Mouse (Mus musculus) heart, adult 9 months (tissue): ENCODE results near the gene Napsa.

ENCODE experiments used
- DNase-seq, 2 experiments: peaks; one replicate each; pipeline ENCODE4 v3.0.0; 2022; ENCODE audit warnings: low spot score in 2 of 2

Gene Napsa

DNA sequence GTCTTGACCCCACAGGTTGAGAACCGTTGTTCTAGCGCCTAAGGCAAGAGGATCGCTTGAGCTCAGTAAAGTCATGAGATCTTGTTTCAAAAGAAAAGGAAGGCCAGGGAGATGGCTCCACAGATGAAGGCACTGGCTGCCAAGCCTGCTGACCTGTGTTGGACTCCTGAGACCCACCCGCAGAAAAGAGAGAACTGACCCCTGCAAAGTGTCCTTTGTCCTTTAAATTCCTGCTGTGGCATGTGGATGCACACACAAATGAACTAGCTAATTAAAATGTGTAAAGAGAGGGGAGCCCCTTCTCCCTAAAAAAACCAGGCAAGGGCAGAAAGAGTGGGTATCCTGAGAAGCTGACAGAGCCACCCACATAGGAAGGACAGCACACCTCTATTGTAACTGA is 369 bp upstream of the Napsa start:
- DNase-seq = no peak

DNA sequence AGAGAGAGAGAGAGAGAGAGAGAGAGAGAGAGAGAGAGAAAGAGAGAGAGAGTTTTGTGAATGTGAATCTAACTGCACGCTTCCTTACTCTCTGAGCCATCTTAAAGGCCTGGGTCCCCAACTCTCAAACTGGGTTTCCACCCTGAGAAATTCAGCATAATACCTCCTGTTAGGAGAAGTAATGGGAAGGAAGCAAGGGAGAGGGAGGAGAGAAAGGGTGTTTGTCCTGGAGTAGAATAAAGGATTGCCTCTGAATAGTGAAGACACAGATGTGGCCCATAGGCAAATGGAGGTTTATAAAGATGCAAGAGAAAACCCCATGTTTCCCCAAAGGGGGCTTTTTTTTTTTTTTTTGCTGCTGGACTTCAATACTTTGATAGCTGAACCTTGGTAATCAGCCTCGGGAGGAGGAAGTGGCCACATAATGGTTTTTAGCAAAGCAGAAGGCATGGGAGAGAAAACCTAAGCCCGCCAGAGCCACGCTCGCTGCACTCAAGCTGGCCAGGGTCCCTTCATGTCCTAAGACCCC is 840 bp downstream of the Napsa start:
- no peak for DNase-seq

DNA sequence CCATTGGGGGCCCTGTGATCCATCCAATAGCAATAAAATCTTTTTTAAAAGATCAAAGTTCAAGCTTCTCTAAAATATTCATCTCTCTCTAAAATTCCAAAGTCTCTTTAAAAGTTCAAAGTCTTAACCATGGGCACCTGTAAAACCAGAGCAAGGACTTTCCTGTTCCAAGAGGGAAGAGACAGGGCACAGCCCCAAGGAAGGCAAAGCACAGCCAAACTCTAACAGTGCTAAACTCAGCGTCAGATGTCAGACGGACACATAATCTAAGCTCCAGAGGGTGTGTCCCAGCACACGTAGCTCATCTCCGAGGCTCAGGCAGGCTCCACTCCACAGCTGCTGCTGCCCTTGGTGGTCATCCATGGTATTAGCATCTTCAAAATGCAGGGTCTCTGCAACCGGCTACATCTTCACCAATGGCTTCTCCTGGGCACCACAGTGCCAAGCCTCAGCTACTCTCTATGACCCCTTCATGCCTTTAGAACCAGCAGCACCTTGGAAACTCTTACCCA is 4.2 kb downstream of the Napsa start:
- DNase-seq = no peak

DNA sequence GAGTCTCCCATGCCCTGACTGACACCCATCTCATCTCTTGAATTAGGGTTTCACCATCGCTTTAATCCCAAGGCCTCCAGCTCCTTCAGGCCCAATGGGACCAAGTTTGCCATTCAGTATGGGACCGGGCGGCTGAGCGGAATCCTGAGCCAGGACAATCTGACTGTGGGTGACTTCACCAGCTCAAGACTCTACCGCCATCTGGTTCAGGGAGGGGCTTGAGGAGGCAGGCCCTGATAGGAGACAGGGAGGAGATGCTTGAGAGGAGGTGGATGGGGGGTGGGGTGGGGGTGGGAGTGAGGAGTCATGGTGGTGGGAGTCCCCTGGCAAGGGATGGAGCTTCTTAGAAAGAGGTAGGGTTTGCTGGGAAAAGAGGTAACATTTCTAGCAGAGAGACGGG is 9.5 kb downstream of the Napsa start:
- DNase-seq = no peak

DNA sequence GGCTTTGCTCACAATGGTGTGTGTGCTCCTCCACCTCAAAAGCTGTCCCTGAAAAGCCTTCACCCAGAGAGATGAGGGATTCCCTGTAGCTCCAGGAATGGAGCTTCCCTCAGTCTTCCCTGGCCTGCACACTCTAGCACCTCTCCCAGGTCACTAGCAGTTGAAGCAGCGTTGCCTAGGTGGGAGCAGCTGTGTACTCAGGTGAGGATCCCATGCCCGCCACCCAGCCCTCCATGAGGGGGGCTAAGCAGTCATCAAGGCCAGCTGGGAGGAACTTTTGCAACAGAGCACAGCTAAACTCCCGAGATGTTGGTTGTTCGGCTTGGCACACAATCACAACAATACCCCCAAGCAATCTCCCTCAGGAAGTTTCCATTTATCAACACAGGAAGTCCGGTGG is 10.5 kb downstream of the Napsa start:
- DNase-seq = no peak

DNA sequence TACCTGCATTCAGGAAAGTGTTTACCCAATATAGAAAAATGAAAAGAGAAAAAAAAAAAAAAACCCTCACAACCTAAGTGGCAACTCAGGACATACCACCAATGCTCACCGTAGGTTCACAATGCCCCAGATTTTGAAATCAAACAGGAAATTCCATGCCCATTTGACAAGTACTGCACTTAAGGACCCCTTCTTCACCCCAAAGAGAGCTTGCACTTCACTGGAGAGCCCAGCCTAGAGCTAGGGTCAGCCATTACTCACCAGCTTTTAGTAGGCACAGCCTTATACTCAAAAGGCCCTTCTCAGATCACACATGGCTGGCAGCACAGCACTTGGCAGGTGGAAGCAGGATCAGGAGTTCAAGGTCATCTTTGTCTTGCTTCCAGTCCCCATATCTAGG is 11.0 kb downstream of the Napsa start:
- no peak for DNase-seq

DNA sequence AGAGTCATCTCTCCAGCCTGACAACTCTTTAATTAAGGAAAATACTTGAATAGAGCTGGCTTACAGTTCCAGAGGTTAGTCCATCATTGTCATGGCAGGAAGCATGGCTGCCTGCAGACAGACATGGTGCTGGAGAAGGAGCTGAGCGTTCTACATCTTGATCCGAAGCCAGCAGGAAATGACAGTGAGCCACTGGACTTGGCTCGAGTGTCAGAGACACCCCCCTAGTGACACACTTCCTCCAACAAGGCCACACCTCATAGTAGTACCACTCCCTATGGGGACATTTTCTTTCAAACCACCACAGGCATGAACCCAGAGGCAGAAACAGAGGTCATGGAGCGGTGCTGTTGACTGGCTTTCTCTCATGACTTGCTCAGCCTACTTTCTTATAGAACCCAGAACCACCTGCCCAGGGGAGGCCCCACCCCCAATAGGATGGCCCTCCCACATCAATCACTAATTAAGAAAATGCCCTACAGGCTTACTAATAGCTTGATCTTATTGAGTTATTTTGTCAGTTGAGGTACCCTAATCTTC is 12.2 kb downstream of the Napsa start:
- DNase-seq = no peak

DNA sequence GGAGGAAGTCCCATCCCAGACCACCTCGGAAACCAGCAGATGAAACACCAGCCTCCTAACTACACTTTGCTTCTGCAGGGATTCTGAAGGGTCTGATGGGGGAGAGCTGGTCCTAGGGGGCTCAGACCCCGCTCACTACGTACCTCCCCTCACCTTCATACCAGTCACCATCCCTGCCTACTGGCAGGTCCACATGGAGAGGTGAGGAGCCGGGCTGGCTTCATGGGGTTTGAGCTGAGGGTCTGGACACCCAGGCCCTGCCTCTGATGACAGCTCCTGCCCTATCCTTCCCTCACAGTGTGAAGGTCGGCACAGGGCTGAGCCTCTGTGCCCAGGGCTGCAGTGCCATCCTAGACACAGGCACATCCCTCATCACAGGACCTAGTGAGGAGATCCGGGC is 12.7 kb downstream of the Napsa start:
- no peak for DNase-seq

DNA sequence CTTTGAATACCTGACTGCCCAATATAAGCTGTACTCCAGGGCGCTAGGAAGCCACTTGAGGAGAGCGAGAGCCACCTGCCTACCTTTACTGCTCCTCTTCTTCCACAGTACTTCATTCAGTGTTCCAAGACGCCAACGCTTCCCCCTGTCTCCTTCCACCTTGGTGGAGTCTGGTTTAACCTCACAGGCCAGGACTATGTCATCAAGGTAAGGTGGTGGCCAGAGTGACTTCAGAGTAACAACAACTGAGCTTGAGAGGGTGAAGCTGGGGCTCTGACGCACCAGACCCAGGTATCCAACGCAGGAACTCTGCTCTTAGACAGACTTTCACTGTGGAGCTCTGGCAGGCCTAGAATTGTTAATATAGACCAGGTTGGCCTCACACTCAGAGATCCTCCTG is 13.4 kb downstream of the Napsa start:
- no peak for DNase-seq

DNA sequence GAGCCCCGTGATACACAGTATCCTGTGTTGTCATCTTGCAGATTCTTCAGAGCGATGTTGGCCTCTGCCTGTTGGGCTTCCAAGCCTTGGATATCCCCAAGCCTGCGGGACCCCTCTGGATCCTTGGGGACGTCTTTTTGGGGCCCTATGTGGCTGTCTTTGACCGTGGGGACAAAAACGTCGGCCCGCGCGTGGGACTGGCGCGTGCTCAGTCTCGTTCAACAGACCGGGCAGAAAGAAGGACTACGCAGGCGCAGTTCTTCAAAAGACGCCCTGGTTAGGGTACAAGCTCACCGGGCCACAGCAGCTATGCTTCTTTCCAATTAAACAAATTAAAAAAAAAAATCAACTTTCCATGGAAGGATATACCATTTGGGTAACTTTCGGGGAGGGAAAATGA is 14.3 kb downstream of the Napsa start:
- DNase-seq = no peak

DNA sequence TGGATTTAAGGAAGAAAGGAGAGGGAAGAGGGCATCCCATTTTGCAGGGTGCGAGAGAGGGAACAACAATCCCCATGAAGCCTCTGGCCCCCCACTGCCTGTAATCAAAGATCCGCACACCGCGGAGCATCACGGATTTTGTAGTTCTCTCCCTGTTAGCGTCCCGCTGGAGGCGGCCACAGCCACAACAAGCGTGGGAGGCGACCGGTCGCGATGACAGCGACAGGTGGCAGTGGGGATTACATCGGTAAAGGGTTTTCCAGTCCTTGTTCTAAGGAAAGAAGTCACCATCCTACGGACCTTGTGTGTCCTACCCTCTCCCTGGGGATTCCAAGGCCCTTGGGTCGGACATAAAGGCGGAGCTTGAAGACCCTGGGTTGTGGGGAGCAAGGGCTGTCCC is 14.8 kb downstream of the Napsa start:
- DNase-seq = peak in 1 of 2 experiments; percentile 23

DNA sequence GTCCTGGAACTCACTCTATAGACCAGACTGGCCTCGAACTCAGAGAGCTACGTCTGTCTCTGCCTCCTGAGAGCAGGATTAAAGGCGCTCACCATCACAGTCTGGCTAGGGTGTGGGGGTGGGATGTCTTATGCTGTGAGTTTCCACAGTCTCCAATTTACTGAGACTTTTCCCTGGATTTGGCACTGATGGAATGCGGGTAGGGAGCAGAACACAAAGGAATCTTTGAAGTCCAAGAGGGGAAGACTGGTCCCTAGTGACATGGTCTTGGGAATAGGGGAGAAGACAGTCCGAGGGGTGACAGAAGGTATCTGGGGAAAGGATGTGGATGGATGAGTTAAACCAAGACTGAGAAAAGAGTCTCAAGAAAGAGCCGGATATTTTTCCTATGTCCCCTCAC is 15.5 kb downstream of the Napsa start:
- no peak for DNase-seq

DNA sequence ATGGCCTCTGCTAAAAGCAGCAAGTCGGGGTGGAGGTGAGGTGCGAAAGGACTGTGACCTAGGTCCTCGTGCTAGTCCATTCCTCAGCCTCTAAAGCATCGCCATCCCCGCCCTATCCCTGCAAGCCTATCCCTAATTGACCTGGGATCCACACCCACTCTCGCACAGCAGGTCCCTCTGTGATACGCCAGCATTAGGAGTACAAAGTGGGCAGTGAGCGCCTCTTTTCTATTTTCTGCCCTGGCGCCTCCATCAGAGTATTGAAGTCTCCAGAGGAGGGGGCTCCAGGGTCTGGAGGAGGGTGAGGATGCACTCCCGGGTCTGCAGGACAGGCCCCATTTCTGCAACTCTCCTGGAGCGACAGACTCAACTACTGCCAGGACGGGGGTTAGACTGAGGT is 16.2 kb downstream of the Napsa start:
- no peak for DNase-seq

DNA sequence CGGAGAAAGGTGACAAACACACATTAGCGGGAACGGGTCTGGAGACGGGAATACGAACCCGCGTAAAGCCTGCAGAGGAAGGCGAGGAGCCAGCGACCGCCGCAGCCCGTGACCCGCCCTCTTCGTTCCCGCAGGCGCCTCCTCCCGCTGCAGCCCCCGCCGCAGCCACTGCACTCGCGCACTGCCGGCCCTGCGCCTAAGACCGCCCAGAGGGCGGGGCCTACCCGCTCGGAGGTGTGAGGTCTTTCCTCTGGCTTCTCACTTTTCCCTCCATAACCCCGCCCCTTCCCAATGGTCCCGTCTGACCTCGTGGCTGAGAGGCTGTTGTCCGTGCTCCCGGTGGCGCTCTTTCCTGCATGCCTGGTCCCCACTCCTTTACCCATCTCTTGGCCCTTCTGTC is 17.0 kb downstream of the Napsa start:
- peak; percentile 48 to 65 for DNase-seq

DNA sequence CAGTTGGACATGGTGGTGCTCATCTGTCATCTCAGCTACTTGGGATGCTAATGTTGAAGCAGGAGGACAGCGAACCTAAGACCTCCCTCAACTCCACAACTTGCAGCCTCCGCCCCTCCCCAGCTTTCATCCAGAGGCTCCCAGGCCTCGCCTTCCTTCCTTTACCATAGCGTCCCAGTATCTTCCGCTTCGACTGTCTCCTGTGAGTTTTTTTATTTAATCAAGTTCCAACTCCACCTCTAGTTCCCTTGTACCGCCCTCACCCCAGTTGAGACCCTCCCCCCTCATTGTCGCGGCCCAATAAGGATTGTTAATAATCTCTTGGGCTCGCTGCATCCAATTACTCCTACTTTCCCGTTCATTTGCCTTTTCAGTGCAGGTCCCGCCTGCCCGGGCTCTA is 17.8 kb downstream of the Napsa start:
- DNase-seq = no peak

DNA sequence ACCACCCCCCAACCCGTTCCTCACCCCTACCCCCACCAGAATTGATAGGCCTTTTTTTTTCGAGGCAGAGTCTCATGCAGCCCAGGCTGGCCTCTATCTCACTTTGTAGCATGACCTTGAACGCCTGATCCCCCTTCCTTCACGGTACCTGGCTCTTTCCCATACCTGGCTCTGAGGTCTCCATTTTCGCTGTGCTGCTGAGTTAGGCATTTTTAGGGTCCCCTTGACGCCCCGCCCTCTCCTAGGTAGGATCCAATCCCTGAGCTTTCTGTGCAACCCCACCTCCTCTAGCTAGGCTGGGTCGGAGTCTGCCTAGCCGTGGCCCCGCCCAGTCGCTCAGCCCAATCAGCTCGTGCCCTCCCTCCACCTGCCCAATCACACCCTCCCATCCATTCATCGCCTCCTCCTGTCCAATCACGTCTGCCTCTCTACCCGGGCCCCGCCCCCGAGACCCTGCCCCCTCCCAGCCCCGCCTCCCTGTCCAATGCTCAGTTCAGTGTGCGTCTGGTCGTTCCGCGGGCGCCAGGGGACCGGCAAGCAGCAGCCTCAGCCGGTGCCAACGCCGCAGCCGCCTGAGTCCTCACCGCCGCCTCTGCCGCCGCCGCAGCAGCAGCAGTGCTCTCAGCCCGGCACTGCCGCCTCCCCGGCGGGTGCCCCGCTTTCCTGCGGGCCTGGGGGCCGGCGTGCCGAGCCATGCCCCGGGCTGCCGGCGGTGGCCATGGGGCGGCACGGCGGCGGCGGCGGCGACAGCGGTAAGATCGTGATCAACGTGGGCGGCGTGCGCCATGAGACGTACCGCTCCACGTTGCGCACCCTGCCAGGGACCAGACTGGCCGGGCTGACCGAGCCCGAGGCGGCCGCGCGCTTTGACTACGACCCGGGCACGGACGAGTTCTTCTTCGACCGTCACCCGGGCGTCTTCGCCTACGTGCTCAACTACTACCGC is 18.5 kb downstream of the Napsa start, which contains the start of gene Kcnc3:
Gene Kcnc3, plus strand, starts transcription at position 263 of the 946 bp plus-strand sequence.
- peak; percentile 76 to 81 for DNase-seq

DNA sequence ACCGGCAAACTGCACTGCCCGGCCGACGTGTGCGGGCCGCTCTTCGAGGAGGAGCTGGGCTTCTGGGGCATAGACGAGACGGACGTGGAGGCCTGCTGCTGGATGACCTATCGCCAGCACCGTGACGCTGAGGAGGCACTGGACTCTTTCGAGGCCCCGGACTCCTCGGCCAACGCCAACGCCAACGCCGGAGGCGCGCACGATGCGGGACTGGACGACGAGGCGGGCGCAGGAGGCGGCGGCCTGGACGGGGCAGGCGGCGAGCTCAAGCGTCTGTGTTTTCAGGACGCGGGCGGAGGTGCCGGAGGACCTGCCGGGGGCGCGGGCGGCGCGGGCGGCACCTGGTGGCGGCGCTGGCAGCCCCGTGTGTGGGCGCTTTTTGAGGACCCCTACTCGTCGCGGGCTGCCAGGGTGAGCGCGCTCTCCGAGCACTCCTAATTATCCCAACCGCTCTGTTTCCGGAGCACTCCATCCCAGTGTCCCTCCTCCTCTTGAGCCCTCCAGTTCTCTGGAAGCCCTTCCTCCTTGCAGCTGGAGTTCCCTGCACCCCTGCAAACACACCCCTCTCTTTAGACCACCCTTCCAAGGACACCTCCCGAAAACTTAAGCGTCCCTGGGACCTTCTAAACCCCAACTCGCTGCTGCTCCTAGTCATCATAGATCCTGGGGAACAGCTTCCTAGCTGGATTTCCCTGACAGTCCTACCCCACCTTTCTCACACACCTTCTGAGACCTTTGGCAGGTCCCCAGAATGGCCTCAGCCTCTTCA is 19.4 kb downstream of the Napsa start:
- no peak for DNase-seq

DNA sequence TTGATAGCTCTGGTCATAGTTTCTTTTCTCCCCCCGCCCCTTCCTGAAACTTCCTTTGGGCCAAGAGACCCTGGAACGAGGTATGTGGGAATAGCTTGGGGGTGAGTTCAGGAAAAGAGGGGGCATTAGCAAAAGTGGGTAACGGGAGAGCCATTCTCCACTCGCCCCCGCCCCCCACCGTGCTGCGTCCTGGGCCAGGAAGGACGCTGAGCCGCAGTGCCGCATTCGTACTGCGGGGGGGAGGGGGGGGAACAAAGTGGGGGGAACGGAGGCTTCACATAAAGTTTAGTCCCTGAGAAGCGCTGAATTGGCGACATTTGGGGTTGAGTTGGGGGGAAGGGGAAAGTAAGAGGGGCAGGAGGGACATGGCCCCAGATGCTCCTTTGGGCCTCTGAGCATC is 20.9 kb downstream of the Napsa start:
- DNase-seq = no peak

DNA sequence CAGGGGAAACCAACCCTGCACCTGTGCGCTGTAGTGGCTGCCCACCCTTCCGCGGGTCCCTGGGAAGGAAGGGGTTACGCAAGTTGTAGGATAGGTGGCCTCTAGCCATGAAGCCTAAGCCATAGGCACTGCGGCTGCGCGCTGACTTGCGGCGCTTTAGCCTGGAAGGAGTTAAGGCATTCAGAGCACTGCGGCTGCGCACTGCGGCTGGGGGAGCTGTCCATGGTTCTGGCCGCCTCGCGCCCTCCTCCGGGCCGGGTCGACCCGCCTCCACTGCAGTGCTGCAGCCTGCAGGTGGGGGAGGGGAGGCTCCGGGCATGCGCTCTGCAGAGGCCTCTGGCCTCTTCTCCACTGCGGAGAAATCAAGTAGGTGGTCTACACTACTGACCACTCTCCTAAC is 21.6 kb downstream of the Napsa start:
- peak; percentile 36 to 59 for DNase-seq

DNA sequence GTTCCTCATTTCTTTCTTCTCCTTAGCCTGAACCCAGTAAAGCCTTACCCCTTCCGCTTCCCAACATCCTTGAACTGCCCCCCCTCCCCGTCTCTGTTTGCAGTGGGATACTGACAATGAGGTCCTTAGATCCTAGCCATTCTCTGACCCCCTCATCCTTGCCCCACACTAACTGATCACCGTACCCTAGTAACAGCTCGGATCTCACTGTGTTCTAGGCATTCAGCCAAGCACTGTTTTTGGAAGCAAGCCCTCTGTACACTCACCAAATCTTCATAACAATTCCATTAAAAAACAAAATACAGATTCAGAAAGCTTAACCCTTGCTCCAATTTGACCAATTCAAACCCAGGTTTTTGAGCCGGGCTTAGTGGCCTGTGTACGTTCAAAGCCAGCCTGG is 22.1 kb downstream of the Napsa start:
- no peak for DNase-seq

DNA sequence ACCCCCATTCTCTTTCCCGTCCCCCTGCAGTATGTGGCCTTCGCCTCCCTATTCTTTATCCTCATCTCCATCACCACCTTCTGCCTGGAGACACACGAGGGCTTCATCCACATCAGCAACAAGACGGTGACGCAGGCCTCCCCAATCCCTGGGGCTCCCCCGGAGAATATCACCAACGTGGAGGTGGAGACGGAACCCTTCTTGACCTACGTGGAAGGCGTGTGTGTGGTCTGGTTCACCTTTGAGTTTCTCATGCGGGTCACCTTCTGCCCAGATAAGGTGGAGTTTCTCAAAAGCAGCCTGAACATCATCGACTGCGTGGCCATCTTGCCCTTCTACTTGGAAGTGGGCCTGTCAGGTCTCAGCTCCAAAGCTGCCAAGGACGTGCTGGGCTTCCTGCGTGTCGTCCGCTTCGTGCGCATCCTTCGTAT is 23.0 kb downstream of the Napsa start:
- DNase-seq = no peak

DNA sequence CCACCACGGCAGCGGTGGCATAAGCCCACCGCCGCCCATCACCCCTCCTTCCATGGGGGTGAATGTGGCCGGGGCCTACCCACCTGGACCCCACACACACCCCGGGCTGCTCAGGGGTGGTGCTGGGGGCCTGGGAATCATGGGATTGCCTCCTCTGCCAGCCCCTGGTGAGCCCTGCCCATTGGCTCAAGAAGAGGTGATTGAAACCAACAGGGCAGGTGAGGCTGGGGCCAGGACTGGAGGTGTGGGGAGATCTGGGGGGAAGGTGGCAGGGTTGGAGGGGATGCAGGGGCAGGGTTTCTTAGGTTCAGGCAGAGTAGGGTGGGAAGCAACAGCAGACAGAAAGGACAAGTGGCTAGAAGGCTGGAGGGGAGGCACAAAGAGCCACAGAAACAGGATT is 23.9 kb downstream of the Napsa start:
- no peak for DNase-seq
